Mouse (Mus musculus): ENCODE measurements around the gene Olfr1415.

DNA sequence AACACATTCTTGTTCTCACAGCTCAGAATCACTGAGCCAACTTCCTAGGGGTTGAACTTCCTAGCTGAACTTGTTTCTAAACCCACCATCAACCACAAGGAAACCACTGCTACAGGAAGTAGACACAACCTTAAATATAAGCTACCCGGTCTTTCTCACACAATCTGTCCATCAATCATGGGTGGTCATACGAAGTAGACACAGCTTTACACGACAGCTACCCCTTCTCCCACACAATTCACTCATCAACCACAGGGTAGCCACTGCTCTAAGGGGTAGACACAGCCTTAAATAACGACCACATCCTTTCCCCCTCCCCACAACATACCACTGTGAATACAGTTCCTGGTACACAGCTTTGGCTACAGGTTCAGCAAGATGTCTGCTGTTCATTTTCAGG lies 27.0 kb downstream of the Olfr1415 start:
- TF ChIP-seq CTCF (IDR thresholded peaks at IDR 0.05; ENCODE audit: extremely low read depth, insufficient read length, insufficient replicate concordance, low read depth, low read length) (no peak), POLR2A (IDR thresholded peaks at IDR 0.05; ENCODE audit: low read depth, low read length) (no peak)

Data from small intestine, adult 2 months (tissue).